Mouse (Mus musculus) kidney, adult 2 months (tissue): ENCODE data around the gene Jkamp. TPM values are rescaled to one million over a fixed set of nuclear protein-coding genes. Genes with fewer than 3 reads are reported as not detected.
A peak's percentile ranks its signal among the peaks of the same experiment; 100 is the strongest.
"Not testable (repeated sequence)": the region's sequence is repeated elsewhere in the genome, so short reads cannot be mapped to it uniquely, and the experiment has no call there.

Source experiments
- DNase-seq: peaks from one replicate; pipeline ENCODE4 v3.0.0; 2021
- H3K27ac ChIP-seq: fragments of 200-500 bp; 2 replicates; pipeline ENCODE4 v1.5.1; 2012; ENCODE audit warnings: low read depth, low read length, control low read depth, inconsistent platforms; ENCODE audit not compliant: insufficient read depth
- H3K27me3 ChIP-seq: fragments of 200-500 bp; replicated peaks from 2 replicates; pipeline ENCODE4 v1.6.1; 2012; ENCODE audit warnings: mild to moderate bottlenecking, moderate library complexity, low read length, inconsistent platforms; ENCODE audit not compliant: control insufficient read depth, insufficient read depth
- H3K36me3 ChIP-seq: fragments of 200-500 bp; 2 replicates; pipeline ENCODE4 v1.6.1; 2012; ENCODE audit warnings: mild to moderate bottlenecking, moderate library complexity, low read length, inconsistent platforms; ENCODE audit not compliant: control insufficient read depth, insufficient read depth
- H3K4me1 ChIP-seq: fragments of 200-500 bp; 2 replicates; pipeline ENCODE4 v1.6.1; 2011; ENCODE audit warnings: low read length; ENCODE audit not compliant: control insufficient read depth, insufficient read depth
- H3K4me3 ChIP-seq: fragments of 200-500 bp; 2 replicates; pipeline ENCODE4 v1.5.1; 2011; ENCODE audit warnings: mild to moderate bottlenecking, low read depth, low read length, control low read depth; ENCODE audit not compliant: insufficient read depth
- CTCF ChIP-seq: fragments of 200-500 bp; conservative IDR thresholded peaks from 2 replicates; pipeline ENCODE4 v1.5.1; 2011; ENCODE audit warnings: low read depth, mild to moderate bottlenecking, control low read depth, low read length, moderate library complexity, mixed read lengths; ENCODE audit not compliant: insufficient read depth, insufficient read length
- POLR2A ChIP-seq: fragments of 200-500 bp; IDR thresholded peaks from one replicate; pipeline ENCODE4 v1.6.1; 2011; ENCODE audit warnings: low read depth, low read length, control low read depth
- WGBS: fragments of 180-500 bp; shearing (Covaris S2); methylation state at CpG from one replicate; pipeline ENCODE4 v1.1.7; 2018; 5-methylcytosine and 5-hydroxymethylcytosine counted together
- polyA plus RNA-seq: library from polyadenylated mRNA; depleted of rRNA; stranded (reverse); fragments of >200 nt; gene quantifications from 2 replicates; pipeline ENCODE4 v1.2.3, GENCODE M21; 2012; rRNA removed

Gene Jkamp
- polyA plus RNA-seq, result 104 and 114 TPM in 2 replicates

- peak within 1 kb of the TSS; percentile 71 for H3K4me3 ChIP-seq
- peak; percentile 100 for DNase-seq
- no peaks in the 10 kb centered on the region for H3K36me3 ChIP-seq
- TF ChIP-seq CTCF, result no peak
- peak; percentile 32 for TF ChIP-seq POLR2A
- H3K27ac ChIP-seq, result peak within 1 kb of the TSS; percentile 82
- WGBS, result 2% methylated on average over 60 of the region's 60 CpGs
- peaks cover 3% of the 10 kb centered on the region; the same call in 1 of the 2 replicates for H3K4me1 ChIP-seq
- H3K27me3 ChIP-seq, result no peaks in the 10 kb centered on the region
Observed at GRCm38 (mm10) chr12:72085329-72086165, at the start of gene Jkamp, which contains the start of gene L3hypdh. Gene Jkamp, plus strand, starts transcription at chr12:72085589. Gene L3hypdh, minus strand, starts transcription at chr12:72085439.

GRCm38 (mm10) chr12:72036097-72036661 lies 49.2 kb upstream of the Jkamp start:
- WGBS, result 89% methylated on average over 9 of the region's 9 CpGs
- Histone ChIP-seq H3K27ac (no peak overlapping the region), H3K27me3 (no peaks in the 10 kb centered on the region), H3K36me3 (no peaks in the 10 kb centered on the region), H3K4me3 (no peak overlapping the region), H3K4me1 (no peaks in the 10 kb centered on the region)
- DNase-seq, result no peak
- TF ChIP-seq POLR2A (no peak), CTCF (no peak)

- no peak overlapping the region for H3K27ac ChIP-seq
- no peak for DNase-seq
- no peak overlapping the region for H3K4me3 ChIP-seq
- WGBS, result 76% methylated on average over 6 of the region's 6 CpGs
- no peaks in the 10 kb centered on the region for H3K36me3 ChIP-seq
- no peak for TF ChIP-seq POLR2A
- TF ChIP-seq CTCF, result no peak
- H3K27me3 ChIP-seq, result no peaks in the 10 kb centered on the region
- no peaks in the 10 kb centered on the region for H3K4me1 ChIP-seq
Observed at GRCm38 (mm10) chr12:72037049-72037448, 48.3 kb upstream of the Jkamp start.

GRCm38 (mm10) chr12:72038866-72039265 lies 46.5 kb upstream of the Jkamp start:
- TF ChIP-seq POLR2A, result no peak
- TF ChIP-seq CTCF, result no peak
- Histone ChIP-seq H3K4me3 (no peak overlapping the region), H3K27me3 (no peaks in the 10 kb centered on the region), H3K36me3 (no peaks in the 10 kb centered on the region), H3K4me1 (no peaks in the 10 kb centered on the region), H3K27ac (no peak overlapping the region)
- 70% methylated on average over 2 of the region's 2 CpGs for WGBS
- no peak for DNase-seq

- 75% methylated on average over 8 of the region's 8 CpGs for WGBS
- no peaks in the 10 kb centered on the region for H3K4me1 ChIP-seq
- DNase-seq, result no peak
- H3K4me3 ChIP-seq, result no peak overlapping the region
- no peak overlapping the region for H3K27ac ChIP-seq
- no peaks in the 10 kb centered on the region for H3K27me3 ChIP-seq
- TF ChIP-seq POLR2A (no peak), CTCF (no peak)
- no peaks in the 10 kb centered on the region for H3K36me3 ChIP-seq
Observed at GRCm38 (mm10) chr12:72039501-72039900, 45.9 kb upstream of the Jkamp start.

- H3K4me1 ChIP-seq, result no peaks in the 10 kb centered on the region
- H3K27me3 ChIP-seq, result no peaks in the 10 kb centered on the region
- 91% methylated on average over 3 of the region's 3 CpGs for WGBS
- H3K4me3 ChIP-seq, result no peak overlapping the region
- H3K27ac ChIP-seq, result no peak overlapping the region
- TF ChIP-seq POLR2A, result no peak
- no peak for TF ChIP-seq CTCF
- no peak for DNase-seq
- no peaks in the 10 kb centered on the region for H3K36me3 ChIP-seq
Observed at GRCm38 (mm10) chr12:72041238-72041637, 44.2 kb upstream of the Jkamp start.

- WGBS, result 0% methylated on average over 2 of the region's 2 CpGs
- peak; percentile 25 for DNase-seq
- no peaks in the 10 kb centered on the region for H3K36me3 ChIP-seq
- H3K4me1 ChIP-seq, result no peaks in the 10 kb centered on the region
- H3K27me3 ChIP-seq, result no peaks in the 10 kb centered on the region
- no peak overlapping the region for H3K4me3 ChIP-seq
- TF ChIP-seq CTCF (peak; percentile 32), POLR2A (no peak)
- no peak overlapping the region for H3K27ac ChIP-seq
Observed at GRCm38 (mm10) chr12:72047513-72047912, 37.9 kb upstream of the Jkamp start.

- not testable (repeated sequence) for H3K27me3 ChIP-seq, DNase-seq, H3K4me1 ChIP-seq, H3K36me3 ChIP-seq, H3K27ac ChIP-seq, H3K4me3 ChIP-seq
- WGBS, result 88% methylated on average over 5 of the region's 5 CpGs
Observed at GRCm38 (mm10) chr12:72050156-72050555, 35.2 kb upstream of the Jkamp start.
